Mouse (Mus musculus) kidney, postnatal 36 days (tissue): ENCODE measurements at regions not wholly inside any gene's neighbourhood (a gene's known extent, or its start where the extent isn't known, plus 50 kb on each side); places are given as distances from the start of the nearest gene placed in this dataset.
A peak's percentile ranks its signal among the peaks of the same experiment; 100 is the strongest.

ENCODE experiments used
- DNase-seq, 2 experiments: peaks; one replicate each; pipeline ENCODE4 v3.0.0; 2021 to 2022; ENCODE audit warnings: mixed read lengths in 2 of 2

DNA sequence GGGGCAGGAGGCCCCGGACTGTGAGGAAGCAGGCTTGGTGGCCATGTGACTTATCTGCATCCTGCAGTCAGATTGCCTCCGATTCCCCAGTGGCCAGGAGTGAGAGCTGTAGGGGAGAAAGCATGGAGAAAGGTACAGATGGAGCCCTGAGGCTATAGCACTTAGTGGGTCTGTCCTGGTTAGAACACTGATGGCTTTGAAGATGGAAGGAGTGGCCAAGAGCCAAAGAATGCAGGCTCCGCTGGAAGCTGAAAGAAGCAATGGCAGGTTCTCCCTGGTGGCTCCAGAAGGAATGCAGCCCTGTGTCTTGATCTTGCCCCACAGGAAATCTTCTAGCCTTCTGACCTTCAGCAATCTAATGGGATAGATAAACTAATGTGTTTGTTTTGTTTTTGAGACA lies 926.3 kb downstream of the 4930447A16Rik start:
- DNase-seq: no peak

DNA sequence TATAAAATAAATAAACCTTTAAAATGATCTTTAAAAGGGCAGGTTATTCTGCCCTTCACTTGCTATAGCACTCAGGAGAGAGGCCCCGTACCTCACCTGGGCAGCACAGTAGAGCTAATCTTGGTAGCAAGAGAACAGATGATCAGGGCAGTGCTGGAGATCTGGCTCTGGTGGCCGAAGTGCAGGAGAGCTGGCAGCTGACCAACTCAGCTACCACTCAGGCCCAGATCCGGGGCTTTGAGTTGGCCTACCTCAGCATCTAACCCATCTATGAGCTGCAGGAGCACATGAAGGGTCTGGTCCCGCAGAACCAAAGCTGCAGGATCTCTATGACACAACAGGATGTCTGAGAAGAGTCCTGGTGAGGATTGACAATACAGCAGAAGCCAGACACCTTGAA lies 928.0 kb downstream of the 4930447A16Rik start:
- DNase-seq: peak; percentile 8 to 26

DNA sequence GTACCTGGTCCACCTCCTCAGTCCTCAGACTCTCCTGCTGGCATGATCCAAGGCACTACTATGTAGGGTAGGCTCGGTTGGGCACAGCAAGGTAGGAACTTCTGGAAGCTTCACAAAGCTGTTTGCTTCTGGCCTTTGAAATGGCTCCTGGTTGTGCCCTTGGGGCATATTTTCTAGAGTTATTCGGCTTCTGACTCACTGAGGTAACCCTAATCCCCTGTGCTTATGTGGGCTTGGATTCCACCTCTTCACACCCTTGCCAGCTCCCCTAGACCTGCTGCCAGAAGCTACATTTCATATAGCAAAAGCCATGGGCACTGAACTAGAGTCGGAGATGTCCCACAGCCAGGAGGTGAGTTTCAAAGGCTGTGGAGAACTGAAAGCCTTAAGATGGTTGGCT lies 933.7 kb downstream of the 4930447A16Rik start:
- DNase-seq: no peak

DNA sequence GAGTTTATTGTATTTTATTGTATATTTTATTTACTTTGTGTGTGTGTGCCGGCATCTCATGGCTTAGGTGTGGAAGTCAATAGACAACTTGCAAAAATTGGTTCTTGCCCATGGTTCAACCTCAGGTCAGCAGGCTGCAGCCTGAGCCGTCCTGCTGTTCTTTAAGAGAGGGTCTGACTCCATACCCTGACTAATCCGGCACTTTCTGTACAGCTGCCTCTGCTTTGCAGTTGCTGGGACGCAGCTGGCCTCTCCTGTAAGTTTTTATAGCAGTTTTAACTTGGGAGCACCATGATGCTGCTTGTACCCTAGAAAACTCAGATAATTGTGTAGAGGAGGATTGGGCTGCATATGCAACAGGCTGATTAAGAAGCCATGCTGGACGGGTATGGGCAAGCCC lies 938.2 kb downstream of the 4930447A16Rik start:
- DNase-seq: no peak

- DNase-seq: no peak
Measured at GRCm38 (mm10) chr15:38364014-38364413, 938.7 kb downstream of the 4930447A16Rik start.

DNA sequence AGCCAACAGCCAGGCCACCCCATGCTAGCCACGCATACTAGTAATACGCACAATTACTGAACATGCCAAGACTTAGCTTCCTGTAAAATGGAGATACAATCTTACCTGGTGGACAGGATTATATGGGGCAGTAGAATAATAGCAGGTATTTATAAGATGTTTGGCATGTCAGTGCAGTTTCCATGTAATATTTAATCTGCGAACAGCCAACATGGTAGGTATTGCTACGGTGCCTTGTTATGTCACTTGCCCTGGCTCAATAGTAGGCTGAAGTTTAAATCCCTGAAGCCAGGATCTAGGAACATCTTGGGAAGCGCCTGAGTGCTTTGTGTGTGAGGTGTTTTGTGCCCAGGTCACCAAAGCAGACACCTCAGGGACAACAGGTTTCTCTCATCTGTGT lies 942.3 kb downstream of the 4930447A16Rik start:
- DNase-seq: no peak

DNA sequence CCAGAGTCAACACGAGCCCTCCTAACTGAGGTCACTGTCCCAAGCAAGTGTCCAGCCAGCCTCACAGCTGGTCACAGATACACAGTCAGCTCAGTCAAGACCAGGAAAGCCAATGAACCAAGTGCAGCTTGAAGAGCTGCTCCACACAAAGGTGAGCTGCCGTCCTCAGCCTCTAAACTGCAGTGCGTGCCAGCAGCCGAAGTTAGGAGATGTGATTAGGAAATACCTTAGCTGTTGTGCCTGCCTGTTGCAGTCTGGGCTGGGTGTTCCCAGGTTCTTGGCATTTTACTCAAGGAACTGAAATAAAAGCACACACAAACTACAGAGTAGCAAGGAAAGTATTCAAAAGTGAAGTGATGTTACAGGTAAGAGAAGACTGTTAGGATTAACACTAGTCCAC lies 942.9 kb downstream of the 4930447A16Rik start:
- DNase-seq: no peak

DNA sequence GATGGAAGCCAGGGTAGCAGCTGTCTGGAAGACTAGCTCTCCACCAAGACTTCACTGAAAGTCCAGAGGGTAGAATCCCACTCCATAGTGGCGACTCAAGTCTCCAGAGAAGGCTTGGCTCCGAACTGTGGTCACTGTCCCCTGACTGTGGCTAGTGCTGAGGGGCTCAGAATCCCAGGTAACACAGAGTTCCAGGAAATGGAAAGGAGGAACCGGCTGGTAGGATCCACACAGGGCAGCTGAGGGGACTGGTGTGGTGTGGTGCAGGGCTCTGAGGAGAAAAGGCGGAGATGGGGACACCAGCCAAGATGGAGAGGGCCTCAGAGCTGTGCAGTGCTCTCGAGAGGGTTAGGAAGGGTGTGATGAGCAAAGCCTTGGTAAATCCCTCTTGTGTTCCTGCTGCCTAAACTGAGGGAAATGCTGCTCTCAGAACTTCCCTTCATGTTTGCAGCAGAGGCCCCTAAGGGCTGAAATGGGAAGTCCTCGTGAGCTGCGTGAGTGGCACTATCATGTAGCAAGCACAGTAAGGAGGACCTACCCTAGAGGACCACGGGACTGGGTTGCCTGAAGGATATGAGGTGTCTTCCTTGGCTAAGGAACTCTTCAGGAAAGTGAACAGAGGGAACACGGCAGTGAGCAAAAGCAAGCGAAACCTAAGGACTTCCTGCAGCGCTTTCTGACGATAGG lies 946.2 kb downstream of the 4930447A16Rik start:
- no peak for DNase-seq

DNA sequence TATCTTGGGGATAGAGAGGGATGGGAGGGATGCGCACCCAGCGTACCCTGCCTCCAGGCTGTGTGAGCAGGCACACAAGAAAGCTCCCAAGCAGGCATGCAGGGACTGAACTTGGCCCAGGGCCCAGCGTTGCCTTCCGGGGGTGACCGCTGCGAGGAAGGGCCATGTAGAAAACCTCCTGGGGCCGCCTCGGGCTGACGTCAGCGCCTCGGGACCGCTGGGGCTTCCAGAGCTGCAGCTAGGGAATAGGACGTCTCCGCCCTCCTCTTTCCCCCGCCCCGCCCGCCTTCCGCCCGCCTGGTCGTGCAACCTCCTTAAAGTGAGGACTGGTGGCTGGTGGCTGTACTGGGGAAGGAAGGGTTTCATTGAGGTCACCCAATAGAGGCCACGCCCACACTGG lies 948.4 kb downstream of the 4930447A16Rik start:
- DNase-seq: peak; percentile 93

GRCm38 (mm10) chr15:38374786-38375185 lies 949.4 kb downstream of the 4930447A16Rik start:
- DNase-seq: peak; percentile 82 to 89

DNA sequence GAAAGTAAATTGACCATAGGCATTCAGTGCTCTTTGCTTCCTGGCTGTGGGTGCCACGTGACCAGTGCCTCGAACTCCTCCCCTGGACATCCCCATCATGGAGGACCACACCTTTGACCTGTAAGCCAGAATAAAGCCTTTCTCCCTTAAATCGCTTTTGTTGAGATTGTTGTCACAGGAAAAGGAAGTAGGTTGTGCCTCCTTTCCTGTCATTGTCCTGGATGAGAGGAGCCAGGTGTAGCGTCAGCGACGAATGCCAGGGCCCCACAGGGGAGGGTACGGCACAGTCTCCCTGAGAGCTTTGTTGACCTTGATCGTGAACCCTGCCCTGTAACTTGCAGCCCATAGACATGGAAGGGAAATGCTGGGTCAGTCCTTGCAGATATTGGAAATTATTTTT lies 952.8 kb downstream of the 4930447A16Rik start:
- DNase-seq: peak; percentile 59 to 70

GRCm38 (mm10) chr15:38387617-38388016 lies 962.3 kb downstream of the 4930447A16Rik start:
- DNase-seq: no peak

DNA sequence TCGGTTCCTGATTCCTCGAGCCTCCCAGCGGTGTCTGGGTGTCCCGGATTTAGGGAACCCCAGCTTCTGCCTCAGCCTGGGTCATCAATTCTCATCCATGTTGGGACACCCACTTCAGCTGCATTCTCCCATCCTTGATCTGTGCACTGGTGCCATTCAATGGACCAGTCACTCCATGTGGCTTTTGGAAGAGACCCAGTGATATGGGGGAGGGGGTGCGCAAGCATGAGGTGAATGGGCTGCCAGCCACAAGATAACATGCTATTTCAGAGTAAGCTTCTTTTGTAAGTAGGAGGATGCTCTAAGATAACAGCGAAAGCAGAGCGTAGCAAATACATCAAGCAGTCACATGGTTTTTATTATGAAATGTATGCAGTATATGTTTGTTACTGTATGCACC lies 963.1 kb downstream of the 4930447A16Rik start:
- no peak for DNase-seq

- DNase-seq: no peak
Measured at GRCm38 (mm10) chr15:38390450-38390849, 965.1 kb downstream of the 4930447A16Rik start.

DNA sequence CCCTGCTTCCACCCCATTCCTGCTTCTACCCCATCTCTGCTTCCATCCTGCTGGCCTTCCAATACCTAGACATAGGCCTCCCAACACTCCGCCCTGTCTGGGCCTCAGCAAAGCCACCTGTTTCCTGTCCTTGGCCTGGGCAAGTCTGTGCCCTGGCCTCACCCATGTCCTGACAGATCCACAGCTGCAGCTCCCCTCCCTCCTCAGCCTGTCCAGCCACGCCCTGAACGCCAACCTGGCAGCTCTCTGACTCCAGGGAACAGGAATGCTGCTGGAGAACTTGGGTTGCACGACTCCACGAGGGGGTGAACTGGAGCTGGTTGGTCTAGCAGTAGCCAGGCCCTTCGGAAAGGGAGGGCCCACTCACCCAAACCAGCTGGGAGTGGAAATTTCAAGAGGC lies 966.1 kb downstream of the 4930447A16Rik start:
- peak; percentile 62 to 67 for DNase-seq

DNA sequence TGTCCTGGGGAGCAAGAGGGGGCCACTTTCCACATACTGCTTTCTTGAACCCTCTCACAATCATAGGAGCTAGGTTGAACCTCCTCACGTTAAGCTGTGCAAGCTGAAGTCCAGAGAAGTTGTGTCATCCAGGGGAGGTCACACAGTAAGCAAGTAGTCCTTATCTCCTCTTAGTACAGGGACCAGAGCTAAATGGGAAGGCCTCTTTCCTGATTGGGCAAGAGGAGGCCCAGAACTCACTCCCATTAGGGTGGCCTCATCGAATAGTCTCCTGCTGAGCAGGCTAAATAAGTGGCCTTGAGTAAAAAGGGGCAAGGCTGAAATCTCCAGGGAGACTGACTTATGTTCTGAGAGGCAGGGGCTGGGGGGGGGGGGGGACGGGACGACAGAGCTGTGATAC lies 966.5 kb downstream of the 4930447A16Rik start:
- DNase-seq: no peak

DNA sequence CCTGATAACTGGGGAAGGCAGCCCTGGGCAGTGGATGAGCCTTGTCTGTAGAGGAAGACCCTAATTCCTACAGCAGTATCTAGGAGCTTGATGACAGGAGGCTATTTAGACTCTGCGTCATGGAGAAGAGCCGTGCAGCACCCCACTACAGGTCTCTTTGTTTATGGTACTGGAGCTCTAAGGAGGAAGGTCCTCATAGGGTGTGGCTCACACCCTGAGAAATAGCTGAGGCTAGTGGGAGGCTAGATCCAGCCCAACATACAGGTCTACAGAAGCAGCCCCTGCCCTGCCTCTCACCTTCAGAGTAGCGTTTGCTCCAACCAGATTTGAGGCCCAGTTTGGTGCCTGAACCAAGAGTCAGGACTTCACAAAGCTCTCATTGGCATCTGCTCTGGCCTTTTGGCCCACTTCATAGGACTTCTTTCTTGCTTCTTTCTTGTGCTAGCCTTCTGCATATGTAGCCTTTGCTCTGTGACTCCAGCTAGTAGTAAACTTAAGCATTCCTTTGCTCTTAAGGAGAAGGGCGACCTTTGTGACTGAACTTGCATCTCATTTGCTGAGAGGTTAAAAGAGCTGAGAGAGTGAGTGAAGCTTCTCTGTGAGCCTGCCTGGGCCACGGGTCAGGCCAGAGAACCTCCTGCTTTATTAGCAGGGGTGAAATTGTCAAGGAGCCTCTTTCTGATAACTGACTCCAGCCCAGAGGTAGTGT lies 967.2 kb downstream of the 4930447A16Rik start:
- DNase-seq: peak in 1 of 2 experiments; percentile 57

- DNase-seq: peak; percentile 59 to 70
Measured at GRCm38 (mm10) chr15:38398852-38399251, 973.5 kb downstream of the 4930447A16Rik start.

DNA sequence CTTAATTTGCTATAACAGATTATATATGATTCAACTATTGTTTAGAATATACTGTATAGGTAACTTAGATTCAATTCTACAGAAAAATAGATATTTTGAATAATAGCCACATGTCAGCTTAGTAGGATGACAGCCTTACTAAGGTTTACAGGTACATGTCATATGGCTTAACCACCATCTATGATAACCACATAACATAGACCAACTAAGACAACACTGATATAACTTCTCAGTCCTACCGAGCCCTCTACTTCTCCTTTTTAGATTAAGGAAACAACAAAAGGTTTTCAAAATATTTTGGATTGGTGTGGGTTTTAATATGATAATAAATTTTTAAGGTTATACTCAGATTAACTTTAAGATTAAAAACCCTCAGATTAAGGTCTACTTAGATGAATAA lies 977.4 kb downstream of the 4930447A16Rik start:
- DNase-seq: no peak

- DNase-seq: no peak
Measured at GRCm38 (mm10) chr15:38403760-38404375, 978.5 kb downstream of the 4930447A16Rik start.

DNA sequence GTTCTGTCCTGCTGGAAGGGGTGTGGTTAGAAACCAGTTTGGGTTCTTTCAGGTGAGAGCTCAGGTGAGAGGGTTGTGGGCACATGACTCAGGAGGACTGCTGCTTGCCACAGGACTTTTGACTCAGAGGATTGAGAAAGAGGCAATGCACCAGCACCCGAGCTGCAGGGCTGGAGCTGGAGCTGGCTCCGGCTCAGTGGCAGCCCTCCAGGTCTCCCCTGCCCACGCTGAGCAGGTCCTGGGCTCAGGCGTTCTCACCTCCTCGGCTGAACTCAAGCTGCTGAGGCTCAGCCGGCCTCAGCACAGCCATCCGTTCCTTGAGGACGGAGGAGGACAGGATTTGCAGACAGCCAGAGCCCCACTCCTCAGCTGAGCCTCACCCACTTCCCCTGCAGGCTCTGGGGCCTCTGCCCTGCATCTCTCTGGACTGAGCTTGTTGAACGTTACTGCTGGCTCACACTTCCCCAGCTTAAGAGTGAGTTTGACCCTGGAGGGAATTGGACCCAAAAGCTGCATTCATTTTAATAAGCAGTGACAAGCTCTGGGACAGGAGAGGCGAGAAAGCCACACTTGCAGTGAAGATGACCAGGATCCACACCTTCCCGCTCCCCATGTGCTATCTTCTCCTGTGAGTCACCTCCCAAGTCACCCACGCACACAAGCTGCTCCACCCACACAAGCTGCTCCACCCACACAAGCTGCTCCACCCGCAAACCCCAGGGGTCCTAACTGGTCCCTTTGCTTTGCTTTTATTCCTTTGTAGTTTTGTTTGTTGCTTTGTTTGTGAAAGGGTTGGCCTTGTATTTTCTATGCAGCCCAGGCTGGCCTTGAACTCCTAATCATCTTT lies 981.0 kb downstream of the 4930447A16Rik start:
- no peak for DNase-seq

DNA sequence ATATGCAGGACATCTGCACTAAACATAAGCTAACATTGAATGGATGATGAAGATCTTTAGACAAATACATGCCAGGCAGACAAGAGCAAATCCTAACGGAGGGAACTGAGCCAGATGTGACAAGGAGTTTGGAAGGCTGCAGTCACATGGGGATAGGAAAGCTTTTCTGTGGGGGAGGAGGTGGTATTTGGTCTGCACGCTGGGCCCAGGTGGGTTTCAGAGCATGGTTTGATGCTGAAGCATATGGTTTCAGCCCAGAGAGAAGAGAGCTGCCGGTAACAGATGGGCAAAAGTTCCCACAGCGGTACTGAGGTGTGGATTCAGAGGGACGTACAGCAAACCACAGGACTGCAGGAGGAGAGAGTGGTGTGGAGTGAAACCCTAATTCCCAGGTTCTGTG lies 982.1 kb downstream of the 4930447A16Rik start:
- no peak for DNase-seq

- no peak for DNase-seq
Measured at GRCm38 (mm10) chr15:38409168-38409567, 983.8 kb downstream of the 4930447A16Rik start.
